Mouse (Mus musculus) MEL-GATA-1-ER (cell line): ENCODE measurements around the gene Tnfaip8l1.

Experiments used
- DNase-seq: peaks from one replicate; pipeline ENCODE4 v3.0.0-alpha.2; 2012; ENCODE audit warnings: low read depth; ENCODE audit errors: extremely low read depth

The Tnfaip8l1 gene

DNA sequence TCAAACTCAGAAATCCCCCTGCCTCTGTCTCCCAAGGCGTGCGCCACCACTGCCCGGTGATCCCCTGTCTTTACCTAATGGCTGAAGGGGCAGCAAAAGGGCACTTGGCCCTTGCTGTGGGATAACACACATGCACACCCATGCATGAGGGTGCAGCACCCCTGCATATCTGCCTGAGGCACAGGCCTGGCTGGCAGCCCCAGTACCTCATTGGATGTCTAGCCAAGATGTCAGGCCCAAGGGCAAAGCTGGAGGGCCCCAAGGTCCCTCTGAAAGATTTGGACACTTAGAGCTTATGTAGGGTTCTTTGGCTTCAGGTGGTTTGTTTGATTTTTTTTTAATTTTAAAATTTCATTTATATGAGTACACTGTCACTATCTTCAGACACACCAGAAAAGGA lies 13.1 kb downstream of the Tnfaip8l1 start:
- no peak for DNase-seq

DNA sequence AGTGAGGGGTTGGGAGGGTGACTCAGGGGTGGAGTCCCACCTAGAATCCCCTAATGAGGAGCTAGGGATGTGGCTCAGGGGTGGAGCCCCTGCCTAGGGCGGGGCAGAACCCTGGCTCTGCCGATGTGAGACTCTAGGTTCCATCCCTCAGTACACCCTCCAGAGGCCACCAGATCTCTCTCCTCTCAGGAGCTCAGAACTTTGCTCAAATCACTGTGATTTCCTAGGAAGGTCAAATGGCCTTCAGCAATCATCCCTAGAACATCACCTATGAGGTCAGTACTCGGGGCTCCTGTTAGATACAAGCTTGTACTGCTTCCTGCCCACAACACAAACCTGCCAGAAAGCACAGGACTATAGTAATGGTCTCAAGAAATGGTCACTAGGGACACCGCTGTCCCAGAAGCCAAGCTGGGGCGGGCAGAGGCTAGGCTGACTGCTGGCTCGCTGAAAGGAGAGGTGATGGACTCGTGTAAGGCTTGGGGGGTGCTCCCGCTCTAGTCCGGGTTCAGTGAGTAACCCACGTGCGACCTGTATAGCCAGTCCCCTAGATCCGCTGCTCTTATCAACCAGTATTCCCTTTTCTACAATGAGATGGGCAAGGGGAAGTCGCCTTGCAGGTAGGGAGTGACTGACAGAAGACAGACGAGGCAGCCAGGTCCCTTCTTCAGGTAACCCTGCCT lies 20.8 kb downstream of the Tnfaip8l1 start:
- peak; percentile 26 for DNase-seq

- DNase-seq, result peak; percentile 75
Observed at GRCm38 (mm10) chr17:56183658-56184103, 21.4 kb downstream of the Tnfaip8l1 start, which contains the start of gene Mydgf. Mydgf (minus strand) TSS chr17:56183920.

DNA sequence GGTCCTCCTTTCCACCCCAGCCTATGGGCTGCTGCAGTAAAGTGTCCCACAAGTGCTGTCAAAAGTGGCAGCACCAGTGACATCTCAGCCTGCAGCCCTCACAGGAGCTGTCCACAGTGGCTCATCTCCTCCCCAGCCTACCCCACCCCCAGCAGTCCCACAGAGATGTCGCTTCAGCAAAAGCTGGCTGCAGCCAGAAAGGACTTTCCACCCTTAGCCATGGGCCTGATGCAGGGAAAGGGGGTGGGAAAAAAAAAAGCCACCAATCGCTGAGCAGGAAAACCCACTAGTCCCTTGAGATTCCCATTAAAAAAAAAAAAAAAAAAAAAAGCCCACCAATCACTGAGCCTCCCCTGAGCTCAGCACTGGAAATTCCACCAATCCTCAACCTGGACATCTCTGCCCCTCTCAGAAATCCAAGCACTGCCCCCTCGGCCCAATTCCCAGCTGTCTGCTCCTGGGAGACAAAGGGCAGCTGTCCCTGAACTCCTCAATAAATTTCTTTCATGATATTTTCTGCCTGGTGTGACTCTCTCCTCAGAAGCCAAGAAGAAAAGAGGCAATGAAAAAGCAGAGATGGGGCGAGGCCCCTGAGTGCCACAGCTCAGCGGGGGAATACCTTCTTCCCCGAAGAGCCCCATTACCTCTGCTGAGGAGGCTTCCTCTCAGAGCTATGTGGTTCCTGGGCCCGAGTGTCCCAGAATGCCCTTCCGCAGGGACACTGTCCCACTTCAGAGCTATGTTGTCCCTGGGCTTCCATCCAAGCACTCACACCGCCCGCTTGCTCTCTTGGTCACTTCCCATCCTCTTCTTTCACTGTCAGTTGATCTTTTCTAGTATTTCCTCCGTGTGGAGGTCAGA lies 23.2 kb downstream of the Tnfaip8l1 start:
- no peak for DNase-seq

GRCm38 (mm10) chr17:56191266-56191665 lies 29.0 kb downstream of the Tnfaip8l1 start:
- DNase-seq, result no peak

GRCm38 (mm10) chr17:56194357-56194756 lies 32.1 kb downstream of the Tnfaip8l1 start:
- DNase-seq, result no peak

DNA sequence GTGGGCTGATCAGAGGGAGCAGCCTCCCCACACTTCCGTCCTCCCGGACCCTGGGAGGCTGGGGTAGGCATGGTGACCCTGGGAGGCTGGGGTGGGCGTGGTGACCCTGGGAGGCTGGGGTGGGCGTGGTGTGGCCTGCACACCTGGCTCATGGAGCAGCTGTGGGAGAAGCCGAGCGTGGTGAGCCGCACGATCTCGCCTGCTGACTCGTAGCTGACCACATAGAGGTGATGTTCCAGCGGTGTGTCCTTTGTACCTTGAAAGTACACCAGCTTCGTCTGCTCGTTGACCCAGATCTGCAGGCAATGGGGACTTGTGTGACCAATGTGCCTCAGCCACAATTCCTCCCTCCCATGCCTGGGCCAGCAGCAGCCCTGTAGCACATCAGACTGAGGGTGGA lies 32.5 kb downstream of the Tnfaip8l1 start:
- DNase-seq, result no peak

DNA sequence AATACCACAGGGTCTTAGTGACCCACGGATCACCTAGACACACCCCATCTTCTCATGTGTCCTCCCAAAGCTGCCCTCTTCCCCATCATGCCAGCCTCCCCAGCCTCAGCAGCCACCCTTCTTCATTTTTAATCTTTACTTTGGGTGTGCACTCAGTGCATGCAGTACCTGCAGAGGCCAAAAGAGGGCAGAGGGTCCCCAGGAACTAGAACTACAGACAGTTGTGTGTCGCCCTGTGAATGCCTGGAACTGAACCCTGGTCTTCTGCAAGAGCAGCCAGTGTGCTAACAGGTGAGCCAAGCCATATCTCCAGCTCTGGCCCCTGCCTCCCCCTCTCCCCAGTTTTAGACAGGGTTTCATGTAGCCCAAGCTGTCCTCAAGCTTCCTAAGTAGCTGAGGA lies 34.6 kb downstream of the Tnfaip8l1 start:
- DNase-seq, result no peak

DNA sequence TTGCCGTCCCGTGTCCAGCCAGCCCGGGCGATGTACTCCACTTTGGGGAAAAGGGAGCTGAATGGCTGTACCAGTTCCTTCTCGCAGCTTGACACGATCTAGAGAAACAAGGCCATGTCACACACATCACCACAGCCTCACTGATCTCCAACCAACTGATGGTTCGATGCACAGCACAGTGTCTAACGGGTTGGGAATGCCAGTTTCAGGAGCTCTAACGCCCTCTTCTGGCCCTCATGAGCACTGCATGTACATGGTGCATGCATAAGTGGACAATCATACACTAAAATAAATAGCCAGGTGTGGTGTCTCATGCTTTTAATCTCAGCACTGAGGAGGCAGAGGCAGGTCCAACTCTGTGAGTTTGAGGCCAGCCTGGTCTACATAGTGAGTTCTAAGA lies 38.3 kb downstream of the Tnfaip8l1 start:
- no peak for DNase-seq

GRCm38 (mm10) chr17:56201642-56202041 lies 39.4 kb downstream of the Tnfaip8l1 start:
- DNase-seq, result no peak

- DNase-seq, result no peak
Observed at GRCm38 (mm10) chr17:56202476-56202875, 40.2 kb downstream of the Tnfaip8l1 start.

GRCm38 (mm10) chr17:56203729-56204128 lies 41.5 kb downstream of the Tnfaip8l1 start:
- no peak for DNase-seq

- no peak for DNase-seq
Observed at GRCm38 (mm10) chr17:56206276-56206884, 44.1 kb downstream of the Tnfaip8l1 start.

DNA sequence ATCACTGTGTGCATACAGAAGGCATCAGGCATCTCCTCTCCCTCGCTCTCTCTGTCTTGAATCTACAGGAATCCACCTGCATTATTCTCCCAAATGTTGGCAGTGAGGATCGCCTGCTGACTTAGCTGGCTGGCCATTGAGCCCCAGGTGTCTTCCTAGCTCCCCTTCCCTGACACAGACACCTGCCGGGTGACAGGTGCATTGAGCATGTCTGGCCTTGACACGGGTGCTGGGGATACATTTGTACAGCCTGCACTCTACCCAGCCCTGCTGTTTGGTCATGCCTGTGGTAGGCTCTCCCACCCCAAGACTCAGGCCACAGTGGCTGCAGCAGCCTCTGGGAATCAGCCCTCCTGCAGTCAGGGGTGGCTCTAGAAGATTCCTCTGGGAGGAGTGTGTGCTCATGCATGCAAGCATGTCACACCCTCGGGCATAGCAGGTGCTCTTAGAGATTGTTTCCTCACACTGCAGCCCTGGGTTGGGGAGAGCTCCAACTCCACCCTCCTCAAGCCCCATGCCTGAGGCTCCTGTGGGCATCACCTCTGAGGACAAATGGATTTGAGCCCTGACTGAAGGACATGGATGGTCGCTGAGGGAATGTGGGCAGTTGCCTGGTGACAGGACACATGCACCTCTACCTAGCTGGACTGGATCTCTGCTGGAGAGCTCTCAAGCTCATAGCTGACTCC lies 44.9 kb downstream of the Tnfaip8l1 start:
- no peak for DNase-seq

- no peak for DNase-seq
Observed at GRCm38 (mm10) chr17:56207963-56208530, 45.8 kb downstream of the Tnfaip8l1 start.

DNA sequence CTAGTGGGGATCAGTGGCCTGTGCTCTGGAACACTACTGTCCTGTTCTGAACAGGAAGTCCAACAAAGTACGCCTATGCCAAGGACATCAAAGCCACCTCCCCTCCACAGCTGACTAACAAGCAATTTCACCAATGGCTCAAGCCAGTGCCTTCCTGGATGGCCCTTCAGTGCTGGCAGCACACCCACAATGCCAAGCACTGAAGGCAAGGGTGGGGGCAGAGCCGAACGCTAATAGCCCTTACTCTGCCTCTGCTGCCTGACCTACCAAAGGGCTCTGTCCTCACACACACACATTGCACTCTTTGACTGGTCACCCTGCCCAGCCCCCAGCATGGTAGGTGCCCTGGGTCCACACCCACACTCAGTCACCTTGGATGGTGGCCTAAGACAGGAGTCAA lies 46.5 kb downstream of the Tnfaip8l1 start:
- DNase-seq, result no peak

GRCm38 (mm10) chr17:56211090-56211489 lies 48.8 kb downstream of the Tnfaip8l1 start:
- no peak for DNase-seq

DNA sequence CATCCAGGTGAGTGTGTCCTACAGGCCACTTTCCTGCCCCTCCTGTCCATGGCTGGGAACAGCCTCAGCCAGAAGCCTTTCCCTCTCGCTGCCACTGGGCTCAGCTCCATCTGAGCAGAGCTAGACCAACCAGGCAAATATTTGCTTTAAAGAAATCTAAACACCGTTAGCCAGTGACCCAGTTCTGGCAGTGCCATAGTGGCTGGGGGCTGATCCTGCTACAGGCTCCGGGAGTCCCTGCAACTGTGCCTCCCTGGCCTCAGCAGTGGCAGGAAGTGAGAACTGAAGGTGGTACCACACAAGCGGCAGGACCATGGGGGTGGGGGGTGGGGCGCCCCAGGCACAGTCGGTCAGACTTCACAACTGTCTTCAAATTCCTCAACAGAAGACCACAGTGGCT lies 50.4 kb downstream of the Tnfaip8l1 start:
- DNase-seq, result no peak

DNA sequence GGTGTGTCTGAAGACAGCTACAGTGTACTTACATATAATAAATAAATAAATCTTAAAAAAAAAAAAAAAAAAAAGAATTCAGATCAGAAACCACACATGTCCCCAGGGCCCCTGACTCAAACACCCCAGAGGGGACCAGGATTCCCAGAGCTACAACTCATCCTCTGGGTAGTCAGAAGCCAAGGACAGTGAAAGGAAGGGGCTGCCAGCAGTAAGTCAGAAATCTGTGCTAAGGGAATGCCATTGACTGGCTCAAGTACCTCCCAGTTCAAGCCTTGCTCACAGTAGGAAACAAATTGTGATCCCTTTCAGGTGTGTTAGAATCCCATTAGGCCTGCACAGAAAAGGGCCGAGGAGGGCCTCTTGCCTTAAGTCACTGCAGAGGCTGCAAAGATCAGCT lies 52.0 kb downstream of the Tnfaip8l1 start:
- no peak for DNase-seq

- DNase-seq, result no peak
Observed at GRCm38 (mm10) chr17:56217670-56218069, 55.4 kb downstream of the Tnfaip8l1 start.
